Mouse (Mus musculus) C2C12 (cell line): ENCODE measurements around the gene Cd300a.

Experiments
- CTCF ChIP-seq: IDR thresholded peaks from one replicate; pipeline ENCODE4 v1.5.1; 2011; ENCODE audit not compliant: control insufficient read depth, insufficient read depth, insufficient read length
- FOSL1 ChIP-seq: IDR thresholded peaks from one replicate; pipeline ENCODE4 v1.8.0; 2011; ENCODE audit warnings: mild to moderate bottlenecking, low read length; ENCODE audit not compliant: poor library complexity, insufficient read depth, severe bottlenecking
- MAX ChIP-seq: IDR thresholded peaks from one replicate; pipeline ENCODE4 v1.6.1; 2011; ENCODE audit warnings: mild to moderate bottlenecking, control low read depth

DNA sequence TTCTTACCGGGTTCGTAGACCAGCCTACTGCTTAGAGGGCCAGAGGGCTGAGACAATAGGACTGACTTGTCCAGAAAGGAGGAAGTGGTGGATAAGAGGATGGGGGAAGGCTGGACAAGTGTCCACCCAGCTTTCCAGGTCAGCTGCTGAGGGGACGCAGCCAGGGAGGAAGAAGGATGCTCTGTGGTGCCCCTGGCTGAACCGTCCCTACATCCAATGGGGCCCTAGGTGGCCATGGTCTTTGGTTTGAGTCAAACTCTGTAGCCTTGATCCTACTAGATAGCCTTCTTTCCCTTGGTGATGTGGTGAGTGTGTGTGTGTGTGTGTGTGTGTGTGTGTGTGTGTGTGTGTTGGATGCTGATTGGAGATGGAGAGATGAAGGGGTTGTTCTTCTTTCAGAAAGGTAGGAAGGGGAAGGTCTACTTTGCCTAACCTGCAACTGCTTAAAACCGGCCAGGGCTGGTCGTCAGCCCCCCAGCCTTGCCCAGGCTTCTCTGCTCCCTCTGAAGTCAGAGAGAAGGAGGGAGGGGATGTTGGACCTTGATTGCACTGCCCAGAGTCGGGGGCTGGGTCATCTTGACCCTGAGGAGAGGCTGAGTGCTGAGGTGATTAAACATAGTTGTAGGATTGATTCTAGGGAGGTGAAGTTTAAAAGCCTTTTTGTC is 36.5 kb upstream of the Cd300a start:
- no peak for TF ChIP-seq CTCF
- no peak for TF ChIP-seq MAX
- no peak for TF ChIP-seq FOSL1
